Mouse (Mus musculus): Measurements from ENCODE around the gene Rabgap1l. TPM values are rescaled to one million over a fixed set of nuclear protein-coding genes. Genes with fewer than 3 reads are reported as not detected.

The Rabgap1l gene
- polyA plus RNA-seq, 1 experiment from 2014 or later = 9.8 TPM

GRCm38 (mm10) chr1:160774166-160774565, 18.8 kb downstream of the Rabgap1l start:
- WGBS = 85% methylated on average over 1 of the region's 1 CpGs
- H3K4me3 ChIP-seq = no peak overlapping the region
- no peaks in the 10 kb centered on the region for H3K27me3 ChIP-seq (ENCODE audit: poor library complexity, severe bottlenecking)
- H3K4me1 ChIP-seq = no peaks in the 10 kb centered on the region
- no peaks in the 10 kb centered on the region for H3K36me3 ChIP-seq (replicated peaks)
- no peak overlapping the region for H3K27ac ChIP-seq
- no peak for DNase-seq (ENCODE audit: extremely low spot score, low spot score)
- H3K9me3 ChIP-seq = no peaks in the 10 kb centered on the region

GRCm38 (mm10) chr1:160765565-160765964, 27.4 kb downstream of the Rabgap1l start:
- no peak overlapping the region for H3K27ac ChIP-seq
- H3K4me1 ChIP-seq = no peaks in the 10 kb centered on the region
- no peak overlapping the region for H3K4me3 ChIP-seq
- no peak for DNase-seq (ENCODE audit: extremely low spot score, low spot score)
- 91% methylated on average over 2 of the region's 2 CpGs for WGBS
- no peaks in the 10 kb centered on the region for H3K9me3 ChIP-seq
- H3K36me3 ChIP-seq (replicated peaks) = no peaks in the 10 kb centered on the region
- no peaks in the 10 kb centered on the region for H3K27me3 ChIP-seq (ENCODE audit: poor library complexity, severe bottlenecking)

GRCm38 (mm10) chr1:160758243-160758642, 34.8 kb downstream of the Rabgap1l start:
- Histone ChIP-seq H3K4me1 (no peaks in the 10 kb centered on the region), H3K4me3 (no peak overlapping the region), H3K36me3 (replicated peaks) (no peaks in the 10 kb centered on the region), H3K27me3 (ENCODE audit: poor library complexity, severe bottlenecking) (no peaks in the 10 kb centered on the region), H3K27ac (no peak overlapping the region), H3K9me3 (no peaks in the 10 kb centered on the region)
- WGBS = 19% methylated on average over 3 of the region's 3 CpGs
- peak; percentile 28 for DNase-seq (ENCODE audit: extremely low spot score, low spot score)

- no peak overlapping the region for H3K4me3 ChIP-seq
- no peak for DNase-seq (ENCODE audit: extremely low spot score, low spot score)
- no peaks in the 10 kb centered on the region for H3K4me1 ChIP-seq
- H3K27ac ChIP-seq = no peak overlapping the region
- H3K9me3 ChIP-seq = no peaks in the 10 kb centered on the region
- no peaks in the 10 kb centered on the region for H3K27me3 ChIP-seq (ENCODE audit: poor library complexity, severe bottlenecking)
- H3K36me3 ChIP-seq (replicated peaks) = no peaks in the 10 kb centered on the region
Observed at GRCm38 (mm10) chr1:160755359-160755758, 37.7 kb downstream of the Rabgap1l start.

GRCm38 (mm10) chr1:160750629-160751028, 42.4 kb downstream of the Rabgap1l start:
- H3K27me3 ChIP-seq (ENCODE audit: poor library complexity, severe bottlenecking) = no peaks in the 10 kb centered on the region
- no peak for DNase-seq (ENCODE audit: extremely low spot score, low spot score)
- WGBS = 87% methylated on average over 2 of the region's 2 CpGs
- no peak overlapping the region for H3K27ac ChIP-seq
- H3K4me1 ChIP-seq = peaks cover 7% of the 10 kb centered on the region
- no peaks in the 10 kb centered on the region for H3K36me3 ChIP-seq (replicated peaks)
- H3K4me3 ChIP-seq = no peak overlapping the region
- H3K9me3 ChIP-seq = no peaks in the 10 kb centered on the region

GRCm38 (mm10) chr1:160746786-160747185, 46.2 kb downstream of the Rabgap1l start:
- no peak for DNase-seq (ENCODE audit: extremely low spot score, low spot score)
- Histone ChIP-seq H3K9me3 (no peaks in the 10 kb centered on the region), H3K27me3 (ENCODE audit: poor library complexity, severe bottlenecking) (no peaks in the 10 kb centered on the region), H3K27ac (no peak overlapping the region), H3K4me3 (no peak overlapping the region), H3K4me1 (peaks cover 7% of the 10 kb centered on the region), H3K36me3 (replicated peaks) (no peaks in the 10 kb centered on the region)
- WGBS = 44% methylated on average over 7 of the region's 7 CpGs

- Histone ChIP-seq H3K27ac (no peak overlapping the region), H3K9me3 (no peaks in the 10 kb centered on the region), H3K27me3 (ENCODE audit: poor library complexity, severe bottlenecking) (no peaks in the 10 kb centered on the region), H3K36me3 (replicated peaks) (no peaks in the 10 kb centered on the region), H3K4me3 (no peak overlapping the region), H3K4me1 (peaks cover 7% of the 10 kb centered on the region)
- 85% methylated on average over 7 of the region's 7 CpGs for WGBS
- no peak for DNase-seq (ENCODE audit: extremely low spot score, low spot score)
Observed at GRCm38 (mm10) chr1:160745238-160745930, 47.6 kb downstream of the Rabgap1l start.

- H3K9me3 ChIP-seq = no peaks in the 10 kb centered on the region
- H3K27ac ChIP-seq = no peak overlapping the region
- 59% methylated on average over 3 of the region's 3 CpGs for WGBS
- DNase-seq (ENCODE audit: extremely low spot score, low spot score) = no peak
- peaks cover 7% of the 10 kb centered on the region for H3K4me1 ChIP-seq
- no peak overlapping the region for H3K4me3 ChIP-seq
- H3K36me3 ChIP-seq (replicated peaks) = no peaks in the 10 kb centered on the region
- H3K27me3 ChIP-seq (ENCODE audit: poor library complexity, severe bottlenecking) = no peaks in the 10 kb centered on the region
Observed at GRCm38 (mm10) chr1:160744009-160744408, 49.0 kb downstream of the Rabgap1l start.

GRCm38 (mm10) chr1:160743229-160743628, 49.8 kb downstream of the Rabgap1l start:
- WGBS = 12% methylated on average over 2 of the region's 2 CpGs
- no peaks in the 10 kb centered on the region for H3K9me3 ChIP-seq
- H3K27me3 ChIP-seq (ENCODE audit: poor library complexity, severe bottlenecking) = no peaks in the 10 kb centered on the region
- no peaks in the 10 kb centered on the region for H3K36me3 ChIP-seq (replicated peaks)
- peak; percentile 34 for DNase-seq (ENCODE audit: extremely low spot score, low spot score)
- H3K27ac ChIP-seq = no peak overlapping the region
- no peak overlapping the region for H3K4me3 ChIP-seq
- H3K4me1 ChIP-seq = peaks cover 7% of the 10 kb centered on the region

- Histone ChIP-seq H3K27ac (no peak overlapping the region), H3K4me3 (no peak overlapping the region), H3K9me3 (no peaks in the 10 kb centered on the region), H3K36me3 (replicated peaks) (no peaks in the 10 kb centered on the region), H3K4me1 (no peaks in the 10 kb centered on the region), H3K27me3 (ENCODE audit: poor library complexity, severe bottlenecking) (no peaks in the 10 kb centered on the region)
- no peak for DNase-seq (ENCODE audit: extremely low spot score, low spot score)
- 65% methylated on average over 2 of the region's 2 CpGs for WGBS
Observed at GRCm38 (mm10) chr1:160740650-160741049, 52.4 kb downstream of the Rabgap1l start.

- 80% methylated on average over 2 of the region's 2 CpGs for WGBS
- no peak for DNase-seq (ENCODE audit: extremely low spot score, low spot score)
- Histone ChIP-seq H3K27me3 (ENCODE audit: poor library complexity, severe bottlenecking) (no peaks in the 10 kb centered on the region), H3K4me1 (no peaks in the 10 kb centered on the region), H3K9me3 (no peaks in the 10 kb centered on the region), H3K4me3 (no peak overlapping the region), H3K27ac (no peak overlapping the region), H3K36me3 (replicated peaks) (no peaks in the 10 kb centered on the region)
Observed at GRCm38 (mm10) chr1:160734743-160735142, 58.3 kb downstream of the Rabgap1l start.

- WGBS = 90% methylated on average over 4 of the region's 4 CpGs
- no peaks in the 10 kb centered on the region for H3K9me3 ChIP-seq
- no peak overlapping the region for H3K4me3 ChIP-seq
- no peak overlapping the region for H3K27ac ChIP-seq
- no peaks in the 10 kb centered on the region for H3K4me1 ChIP-seq
- H3K36me3 ChIP-seq (replicated peaks) = no peaks in the 10 kb centered on the region
- DNase-seq (ENCODE audit: extremely low spot score, low spot score) = no peak
- no peaks in the 10 kb centered on the region for H3K27me3 ChIP-seq (ENCODE audit: poor library complexity, severe bottlenecking)
Observed at GRCm38 (mm10) chr1:160729944-160730343, 63.1 kb downstream of the Rabgap1l start.

GRCm38 (mm10) chr1:160717742-160718141, 75.3 kb downstream of the Rabgap1l start:
- H3K27ac ChIP-seq = no peak overlapping the region
- DNase-seq (ENCODE audit: extremely low spot score, low spot score) = no peak
- 19% methylated on average over 3 of the region's 3 CpGs for WGBS

GRCm38 (mm10) chr1:160714685-160715084, 78.3 kb downstream of the Rabgap1l start:
- H3K27ac ChIP-seq = no peak overlapping the region
- no peaks in the 10 kb centered on the region for H3K4me1 ChIP-seq
- no peaks in the 10 kb centered on the region for H3K27me3 ChIP-seq (ENCODE audit: poor library complexity, severe bottlenecking)
- no peaks in the 10 kb centered on the region for H3K9me3 ChIP-seq
- no peak overlapping the region for H3K4me3 ChIP-seq
- no peak for DNase-seq (ENCODE audit: extremely low spot score, low spot score)
- no peaks in the 10 kb centered on the region for H3K36me3 ChIP-seq (replicated peaks)

More at GRCm38 (mm10) chr1:160717742-160718141, 75.3 kb downstream of the Rabgap1l start:
- Histone ChIP-seq H3K27me3 (ENCODE audit: poor library complexity, severe bottlenecking) (no peaks in the 10 kb centered on the region), H3K36me3 (replicated peaks) (no peaks in the 10 kb centered on the region), H3K9me3 (no peaks in the 10 kb centered on the region), H3K4me1 (no peaks in the 10 kb centered on the region), H3K4me3 (no peak overlapping the region)

Measured in forebrain, embryonic 10.5 days (tissue).